Mouse (Mus musculus): ENCODE data around the gene Tmem186. TPM values are rescaled to one million over a fixed set of nuclear protein-coding genes. Genes with fewer than 3 reads are reported as not detected.

Tmem186 gene
- polyA plus RNA-seq, 1 experiment = 18.5 TPM

- WGBS = 89% methylated on average over 4 of the region's 4 CpGs
- DNase-seq = no peak
- no peak overlapping the region for H3K4me3 ChIP-seq (ENCODE audit: control insufficient read depth, insufficient read depth, low read length)
- H3K4me1 ChIP-seq (replicated peaks; ENCODE audit: control insufficient read depth, insufficient read depth, low read length) = peaks cover 4% of the 10 kb centered on the region; the same call in 1 of the 2 replicates
- no peaks in the 10 kb centered on the region for H3K36me3 ChIP-seq (ENCODE audit: control insufficient read depth, insufficient read depth, low read length)
- H3K27ac ChIP-seq (ENCODE audit: control insufficient read depth, insufficient read depth, low read length) = no peak overlapping the region
- no peak for TF ChIP-seq CTCF (IDR thresholded peaks at IDR 0.05; ENCODE audit: borderline replicate concordance, control insufficient read depth, extremely low read depth, insufficient read depth, low read length, poor library complexity)
- TF ChIP-seq POLR2A (IDR thresholded peaks at IDR 0.05; ENCODE audit: control insufficient read depth, extremely low read depth, insufficient read depth, low read length, poor library complexity) = no peak
- H3K27me3 ChIP-seq (ENCODE audit: control insufficient read depth, insufficient read depth, low read length) = no peaks in the 10 kb centered on the region; the same call in 1 of the 2 replicates
Measured at GRCm38 (mm10) chr16:8678676-8679075, 41.2 kb upstream of the Tmem186 start.

- no peak for DNase-seq
- peaks cover 5% of the 10 kb centered on the region; the same call in 1 of the 2 replicates for H3K4me1 ChIP-seq (replicated peaks; ENCODE audit: control insufficient read depth, insufficient read depth, low read length)
- no peak overlapping the region for H3K27ac ChIP-seq (ENCODE audit: control insufficient read depth, insufficient read depth, low read length)
- H3K27me3 ChIP-seq (ENCODE audit: control insufficient read depth, insufficient read depth, low read length) = no peaks in the 10 kb centered on the region; the same call in 1 of the 2 replicates
- H3K36me3 ChIP-seq (ENCODE audit: control insufficient read depth, insufficient read depth, low read length) = no peaks in the 10 kb centered on the region
- H3K4me3 ChIP-seq (ENCODE audit: control insufficient read depth, insufficient read depth, low read length) = no peak overlapping the region
- no peak for TF ChIP-seq POLR2A (IDR thresholded peaks at IDR 0.05; ENCODE audit: control insufficient read depth, extremely low read depth, insufficient read depth, low read length, poor library complexity)
- TF ChIP-seq CTCF (IDR thresholded peaks at IDR 0.05; ENCODE audit: borderline replicate concordance, control insufficient read depth, extremely low read depth, insufficient read depth, low read length, poor library complexity) = no peak
- 79% methylated on average over 5 of the region's 5 CpGs for whole genome bisulfite sequencing
Measured at GRCm38 (mm10) chr16:8678035-8678434, 40.5 kb upstream of the Tmem186 start.

GRCm38 (mm10) chr16:8676800-8677199, 39.3 kb upstream of the Tmem186 start:
- peak; percentile 54 for DNase-seq
- H3K4me1 ChIP-seq (replicated peaks; ENCODE audit: control insufficient read depth, insufficient read depth, low read length) = peaks cover 5% of the 10 kb centered on the region; the same call in 1 of the 2 replicates
- H3K27ac ChIP-seq (ENCODE audit: control insufficient read depth, insufficient read depth, low read length) = no peak overlapping the region
- TF ChIP-seq POLR2A (IDR thresholded peaks at IDR 0.05; ENCODE audit: control insufficient read depth, extremely low read depth, insufficient read depth, low read length, poor library complexity) (no peak), CTCF (IDR thresholded peaks at IDR 0.05; ENCODE audit: borderline replicate concordance, control insufficient read depth, extremely low read depth, insufficient read depth, low read length, poor library complexity) (no peak)
- no peaks in the 10 kb centered on the region; the same call in 1 of the 2 replicates for H3K27me3 ChIP-seq (ENCODE audit: control insufficient read depth, insufficient read depth, low read length)
- 55% methylated on average over 4 of the region's 4 CpGs for WGBS
- no peaks in the 10 kb centered on the region for H3K36me3 ChIP-seq (ENCODE audit: control insufficient read depth, insufficient read depth, low read length)
- H3K4me3 ChIP-seq (ENCODE audit: control insufficient read depth, insufficient read depth, low read length) = no peak overlapping the region

- H3K4me1 ChIP-seq (replicated peaks; ENCODE audit: control insufficient read depth, insufficient read depth, low read length) = peaks cover 5% of the 10 kb centered on the region; the same call in 1 of the 2 replicates
- H3K4me3 ChIP-seq (ENCODE audit: control insufficient read depth, insufficient read depth, low read length) = no peak overlapping the region
- H3K27ac ChIP-seq (ENCODE audit: control insufficient read depth, insufficient read depth, low read length) = no peak overlapping the region
- no peaks in the 10 kb centered on the region; the same call in 1 of the 2 replicates for H3K27me3 ChIP-seq (ENCODE audit: control insufficient read depth, insufficient read depth, low read length)
- no peak for TF ChIP-seq POLR2A (IDR thresholded peaks at IDR 0.05; ENCODE audit: control insufficient read depth, extremely low read depth, insufficient read depth, low read length, poor library complexity)
- no peak for TF ChIP-seq CTCF (IDR thresholded peaks at IDR 0.05; ENCODE audit: borderline replicate concordance, control insufficient read depth, extremely low read depth, insufficient read depth, low read length, poor library complexity)
- WGBS = 83% methylated on average over 2 of the region's 2 CpGs
- H3K36me3 ChIP-seq (ENCODE audit: control insufficient read depth, insufficient read depth, low read length) = no peaks in the 10 kb centered on the region
- DNase-seq = no peak
Measured at GRCm38 (mm10) chr16:8676228-8676627, 38.7 kb upstream of the Tmem186 start.

- H3K36me3 ChIP-seq (ENCODE audit: control insufficient read depth, insufficient read depth, low read length) = no peaks in the 10 kb centered on the region
- TF ChIP-seq POLR2A (IDR thresholded peaks at IDR 0.05; ENCODE audit: control insufficient read depth, extremely low read depth, insufficient read depth, low read length, poor library complexity) = no peak
- TF ChIP-seq CTCF (IDR thresholded peaks at IDR 0.05; ENCODE audit: borderline replicate concordance, control insufficient read depth, extremely low read depth, insufficient read depth, low read length, poor library complexity) = no peak
- DNase-seq = no peak
- no peak overlapping the region for H3K4me3 ChIP-seq (ENCODE audit: control insufficient read depth, insufficient read depth, low read length)
- H3K4me1 ChIP-seq (replicated peaks; ENCODE audit: control insufficient read depth, insufficient read depth, low read length) = peaks cover 7% of the 10 kb centered on the region
- H3K27ac ChIP-seq (ENCODE audit: control insufficient read depth, insufficient read depth, low read length) = no peak overlapping the region
- 69% methylated on average over 8 of the region's 8 CpGs for WGBS
- H3K27me3 ChIP-seq (ENCODE audit: control insufficient read depth, insufficient read depth, low read length) = no peaks in the 10 kb centered on the region; the same call in 1 of the 2 replicates
Measured at GRCm38 (mm10) chr16:8675559-8675958, 38.0 kb upstream of the Tmem186 start.

- no peaks in the 10 kb centered on the region; the same call in 1 of the 2 replicates for H3K27me3 ChIP-seq (ENCODE audit: control insufficient read depth, insufficient read depth, low read length)
- peak; percentile 75 for DNase-seq
- H3K27ac ChIP-seq (ENCODE audit: control insufficient read depth, insufficient read depth, low read length) = no peak overlapping the region
- H3K4me1 ChIP-seq (replicated peaks; ENCODE audit: control insufficient read depth, insufficient read depth, low read length) = peaks cover 9% of the 10 kb centered on the region
- no peaks in the 10 kb centered on the region for H3K36me3 ChIP-seq (ENCODE audit: control insufficient read depth, insufficient read depth, low read length)
- 5% methylated on average over 8 of the region's 8 CpGs for WGBS
- TF ChIP-seq POLR2A (IDR thresholded peaks at IDR 0.05; ENCODE audit: control insufficient read depth, extremely low read depth, insufficient read depth, low read length, poor library complexity) (no peak), CTCF (IDR thresholded peaks at IDR 0.05; ENCODE audit: borderline replicate concordance, control insufficient read depth, extremely low read depth, insufficient read depth, low read length, poor library complexity) (peak; percentile 69; the same call in 1 of the 2 replicates)
- no peak overlapping the region for H3K4me3 ChIP-seq (ENCODE audit: control insufficient read depth, insufficient read depth, low read length)
Measured at GRCm38 (mm10) chr16:8674165-8674564, 36.7 kb upstream of the Tmem186 start.

GRCm38 (mm10) chr16:8673343-8673742, 35.8 kb upstream of the Tmem186 start:
- no peaks in the 10 kb centered on the region for H3K36me3 ChIP-seq (ENCODE audit: control insufficient read depth, insufficient read depth, low read length)
- 38% methylated on average over 6 of the region's 6 CpGs for WGBS
- no peak for DNase-seq
- H3K4me1 ChIP-seq (replicated peaks; ENCODE audit: control insufficient read depth, insufficient read depth, low read length) = peaks cover 9% of the 10 kb centered on the region
- no peak overlapping the region for H3K4me3 ChIP-seq (ENCODE audit: control insufficient read depth, insufficient read depth, low read length)
- H3K27ac ChIP-seq (ENCODE audit: control insufficient read depth, insufficient read depth, low read length) = no peak overlapping the region
- TF ChIP-seq CTCF (IDR thresholded peaks at IDR 0.05; ENCODE audit: borderline replicate concordance, control insufficient read depth, extremely low read depth, insufficient read depth, low read length, poor library complexity) (no peak), POLR2A (IDR thresholded peaks at IDR 0.05; ENCODE audit: control insufficient read depth, extremely low read depth, insufficient read depth, low read length, poor library complexity) (no peak)
- H3K27me3 ChIP-seq (ENCODE audit: control insufficient read depth, insufficient read depth, low read length) = no peaks in the 10 kb centered on the region; the same call in 1 of the 2 replicates
